Comparison of ENCODE assay signal across 7 mouse cellular contexts in the genomic region with DNA sequence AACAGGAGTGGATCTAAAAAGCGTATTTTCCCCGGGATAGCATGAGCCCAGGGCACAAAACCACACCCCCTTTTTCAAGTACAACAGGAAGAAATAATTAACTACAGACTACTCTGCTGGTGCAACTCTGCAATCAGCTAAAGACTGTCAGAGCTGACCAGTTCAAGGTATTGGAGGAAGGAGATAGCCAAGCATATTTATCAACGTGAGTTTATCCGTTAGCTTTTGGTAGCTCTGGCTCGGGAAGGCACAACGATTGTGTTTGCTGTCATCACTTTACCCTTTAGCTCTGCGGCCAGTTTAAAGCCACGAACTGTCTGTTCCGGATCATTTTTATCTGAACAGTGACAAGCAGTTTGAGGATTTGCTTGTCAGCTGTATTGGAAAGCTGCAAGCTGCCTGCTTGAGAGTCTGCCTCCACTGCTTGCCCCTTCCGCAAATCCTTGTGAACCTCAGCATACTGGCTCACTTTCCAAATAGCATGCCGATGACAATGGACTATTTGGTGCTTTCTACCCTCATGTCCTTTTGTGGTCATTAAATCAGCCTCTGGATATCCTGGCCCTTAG.
DNase-seq lines count a peak whose midpoint lies in the region; ATAC-seq and TF ChIP-seq lines count a peak whose summit lies in the region.

No protein-coding gene starts in this region.

- H3K27ac ChIP-seq in lung, embryonic 15.5 days = no peak overlapping the region
- peak overlapping the region; percentile 1 for H3K27ac ChIP-seq in heart, adult 2 months
- no peak overlapping the region for H3K27ac ChIP-seq in midbrain, embryonic 16.5 days (ENCODE audit: low read length)
- no peak overlapping the region for H3K27ac ChIP-seq in thymus, adult 2 months (ENCODE audit: control insufficient read depth, insufficient read depth, low read length)
- H3K27ac ChIP-seq in cerebellum, adult 2 months (ENCODE audit: insufficient read depth, low read length) = no peak overlapping the region

- DNase-seq in lung, postnatal 36 days = no peak
- peak; percentile 17 to 22 for DNase-seq in heart, adult 2 months
- peak; percentile 5 for DNase-seq in hindlimb bud, embryonic 11.5 days (ENCODE audit: extremely low spot score, low read depth, low spot score)
- DNase-seq in thymus, adult 2 months = no peak
- DNase-seq in cerebellum, adult 2 months = no peak

- no peaks in the 10 kb centered on the region for H3K36me3 ChIP-seq in lung, embryonic 15.5 days
- no peaks in the 10 kb centered on the region; the same call in 1 of the 2 replicates for H3K36me3 ChIP-seq in heart, adult 2 months (ENCODE audit: control insufficient read depth, insufficient read depth, low read length)
- H3K36me3 ChIP-seq in midbrain, embryonic 16.5 days (ENCODE audit: control insufficient read depth, insufficient read depth, low read length) = no peaks in the 10 kb centered on the region
- H3K36me3 ChIP-seq in thymus, adult 2 months (ENCODE audit: control insufficient read depth, insufficient read depth, low read length) = no peaks in the 10 kb centered on the region

- ATAC-seq in lung, embryonic 15.5 days (ENCODE audit: borderline replicate concordance, extremely low read depth, low FRiP score, low TSS enrichment) = peak; percentile 64; the same call in 1 of the 2 replicates
- no peak for ATAC-seq in midbrain, embryonic 16.5 days

- peak overlapping the region; percentile 9; the same call in 1 of the 2 replicates for H3K4me3 ChIP-seq in lung, embryonic 15.5 days
- peak overlapping the region; percentile 43 for H3K4me3 ChIP-seq in heart, adult 2 months
- no peak overlapping the region for H3K4me3 ChIP-seq in midbrain, embryonic 16.5 days (ENCODE audit: low read depth, low read length)
- no peak overlapping the region for H3K4me3 ChIP-seq in thymus, adult 2 months (ENCODE audit: control insufficient read depth, insufficient read depth, low read length)
- H3K4me3 ChIP-seq in cerebellum, adult 2 months (replicated peaks; ENCODE audit: insufficient read depth, low read depth, low read length) = no peak overlapping the region

- no peak for TF ChIP-seq POLR2A in heart, adult 2 months (IDR thresholded peaks at IDR 0.05; ENCODE audit: insufficient read depth, low read depth, low read length)
- TF ChIP-seq POLR2A in thymus, adult 2 months (IDR thresholded peaks at IDR 0.05; ENCODE audit: control insufficient read depth, extremely low read depth, insufficient read depth, low read length, poor library complexity) = no peak
- TF ChIP-seq POLR2A in cerebellum, adult 2 months (IDR thresholded peaks at IDR 0.05; ENCODE audit: borderline replicate concordance, insufficient read depth, low read length) = no peak

- no peaks in the 10 kb centered on the region for H3K79me2 ChIP-seq in heart, adult 2 months (replicated peaks; ENCODE audit: control insufficient read depth, insufficient read depth, low read length)

- no peak for TF ChIP-seq CTCF in heart, adult 2 months (IDR thresholded peaks at IDR 0.05)
- no peak for TF ChIP-seq CTCF in thymus, adult 2 months (IDR thresholded peaks at IDR 0.05; ENCODE audit: borderline replicate concordance, control insufficient read depth, extremely low read depth, insufficient read depth, low read length, poor library complexity)
- TF ChIP-seq CTCF in cerebellum, adult 2 months (IDR thresholded peaks at IDR 0.05; ENCODE audit: borderline replicate concordance, insufficient read depth, low read depth, low read length) = no peak

- no peaks in the 10 kb centered on the region for H3K9me3 ChIP-seq in lung, embryonic 15.5 days
- H3K9me3 ChIP-seq in midbrain, embryonic 16.5 days (replicated peaks; ENCODE audit: control insufficient read depth, low read length, poor library complexity, severe bottlenecking) = no peaks in the 10 kb centered on the region; the same call in 1 of the 2 replicates

- TF ChIP-seq EP300 in heart, adult 2 months (IDR thresholded peaks at IDR 0.05; ENCODE audit: insufficient read depth, low read depth, low read length) = no peak

- intact Hi-C loops in heart, adult 2 months (cut with DNase I) = no loop called here

- H3K27me3 ChIP-seq in lung, embryonic 15.5 days = no peaks in the 10 kb centered on the region
- H3K27me3 ChIP-seq in heart, adult 2 months (ENCODE audit: control insufficient read depth, insufficient read depth, low read length) = no peaks in the 10 kb centered on the region
- H3K27me3 ChIP-seq in midbrain, embryonic 16.5 days (ENCODE audit: control insufficient read depth, insufficient read depth, low read depth, low read length) = no peaks in the 10 kb centered on the region
- no peaks in the 10 kb centered on the region for H3K27me3 ChIP-seq in thymus, adult 2 months (ENCODE audit: control insufficient read depth, insufficient read depth, low read length)
- H3K27me3 ChIP-seq in cerebellum, adult 2 months (ENCODE audit: control insufficient read depth, insufficient read depth, low read length) = no peaks in the 10 kb centered on the region

- no peak overlapping the region for H3K9ac ChIP-seq in lung, embryonic 15.5 days
- H3K9ac ChIP-seq in heart, adult 2 months (ENCODE audit: low read depth, low read length) = peak overlapping the region; percentile 7
- no peak overlapping the region for H3K9ac ChIP-seq in midbrain, embryonic 16.5 days (ENCODE audit: low read depth, low read length)

- 15% methylated on average over 11 of the region's 11 CpGs for WGBS in lung, embryonic 15.5 days
- WGBS in heart, adult 2 months = 13% methylated on average over 11 of the region's 11 CpGs
- 46% methylated on average over 11 of the region's 11 CpGs for WGBS in midbrain, embryonic 16.5 days
- WGBS in thymus, adult 2 months = 75% methylated on average over 11 of the region's 11 CpGs
- WGBS in cerebellum, adult 2 months = 90% methylated on average over 11 of the region's 11 CpGs

- peaks cover 16% of the 10 kb centered on the region for H3K4me1 ChIP-seq in lung, embryonic 15.5 days
- peaks cover 6% of the 10 kb centered on the region for H3K4me1 ChIP-seq in heart, adult 2 months (ENCODE audit: control insufficient read depth, insufficient read depth, low read length)
- H3K4me1 ChIP-seq in midbrain, embryonic 16.5 days (ENCODE audit: control insufficient read depth, insufficient read depth, low read length) = peaks cover 6% of the 10 kb centered on the region
- no peaks in the 10 kb centered on the region for H3K4me1 ChIP-seq in thymus, adult 2 months (replicated peaks; ENCODE audit: control insufficient read depth, insufficient read depth, low read length)
- no peaks in the 10 kb centered on the region; the same call in 1 of the 2 replicates for H3K4me1 ChIP-seq in cerebellum, adult 2 months (ENCODE audit: control insufficient read depth, insufficient read depth, low read length)

- peak overlapping the region; percentile 47 for H3K4me2 ChIP-seq in lung, embryonic 15.5 days
- peak overlapping the region; percentile 29 for H3K4me2 ChIP-seq in midbrain, embryonic 16.5 days (ENCODE audit: low read length)

Comparison
In these comparisons a context has a peak if more than half of its experiments do, and no peak if none do; other contexts are left out.
1. H3K4me3 ChIP-seq: peak in lung, embryonic 15.5 days (single experiment) and heart, adult 2 months (single experiment); none in midbrain, embryonic 16.5 days (single experiment), thymus, adult 2 months (single experiment) and cerebellum, adult 2 months (single experiment).
2. DNase-seq: peak in heart, adult 2 months (2 of 2) and hindlimb bud, embryonic 11.5 days (single experiment); none in lung, postnatal 36 days (single experiment), thymus, adult 2 months (single experiment) and cerebellum, adult 2 months (0 of 2).